Mouse (Mus musculus): ENCODE measurements around the gene Ppp5c.

DNA sequence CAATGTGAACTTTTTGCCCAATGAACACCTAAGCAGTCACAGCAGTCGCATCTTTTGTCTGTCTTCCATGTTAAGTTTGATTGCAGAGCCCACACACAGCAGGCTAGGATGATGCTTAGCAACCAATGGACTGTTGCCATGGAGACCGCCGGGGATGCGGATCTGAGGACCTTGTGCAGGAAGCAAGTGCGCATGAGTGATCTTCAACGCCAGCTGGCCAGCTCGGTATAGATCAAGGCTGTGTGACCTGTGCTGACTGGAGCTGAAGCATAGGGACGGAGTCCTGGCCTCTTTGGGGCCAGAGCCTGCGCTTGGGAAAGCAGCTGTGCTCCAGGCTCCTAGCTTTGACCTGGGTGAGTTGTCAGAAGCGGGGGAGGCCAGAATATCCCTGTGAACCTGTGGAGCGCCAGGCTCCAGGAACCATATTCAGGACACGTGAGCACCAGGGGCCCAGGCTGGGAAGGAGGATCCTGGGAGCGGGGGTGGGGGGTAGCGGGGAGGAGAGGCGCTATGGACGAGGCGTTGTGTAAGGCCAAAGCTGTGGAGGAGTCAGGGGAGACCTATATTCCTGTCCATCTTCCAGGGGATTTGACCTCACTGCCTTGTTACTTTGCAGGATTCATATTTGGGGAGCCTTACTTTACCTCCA lies 68.1 kb downstream of the Ppp5c start, which contains the start of gene Pnmal1:
- TF ChIP-seq POLR2A (IDR thresholded peaks at IDR 0.05; ENCODE audit: borderline replicate concordance, extremely low read depth, low read depth, low read length), result no peak
- TF ChIP-seq CTCF (IDR thresholded peaks at IDR 0.05; ENCODE audit: insufficient read depth, low read length), result no peak

All from lung, adult 2 months (tissue).